Mouse (Mus musculus) left cerebral cortex, adult 18-20 months (tissue): ENCODE measurements at regions not wholly inside any gene's neighbourhood (a gene's known extent, or its start where the extent isn't known, plus 50 kb on each side); places are given as distances from the start of the nearest gene placed in this dataset.

ENCODE experiments used
- DNase-seq, 2 experiments: peaks; one replicate each; pipeline ENCODE4 v3.0.0; 2021 to 2022; ENCODE audit warnings: low spot score in 2 of 2, mixed read lengths in 1 of 2

GRCm38 (mm10) chr7:89088141-89088540, 315.9 kb downstream of the Tmem135 start:
- DNase-seq: no peak

GRCm38 (mm10) chr7:89086348-89086747, 317.7 kb downstream of the Tmem135 start:
- peak; percentile 6 to 13 for DNase-seq

GRCm38 (mm10) chr7:89073939-89074690, 329.9 kb downstream of the Tmem135 start:
- DNase-seq: no peak

GRCm38 (mm10) chr7:89070030-89070429, 334.0 kb downstream of the Tmem135 start:
- DNase-seq: no peak

GRCm38 (mm10) chr7:89064462-89064861, 339.6 kb downstream of the Tmem135 start:
- DNase-seq: no peak

- DNase-seq: no peak
These were observed 340.4 kb downstream of the Tmem135 start for GRCm38 (mm10) chr7:89063630-89064029.

- DNase-seq: no peak
These were observed 349.5 kb downstream of the Tmem135 start for GRCm38 (mm10) chr7:89054494-89054893.

GRCm38 (mm10) chr7:89051240-89051639, 352.8 kb downstream of the Tmem135 start:
- peak; percentile 3 to 19 for DNase-seq

GRCm38 (mm10) chr7:89046405-89047217, 357.4 kb downstream of the Tmem135 start:
- DNase-seq: no peak

GRCm38 (mm10) chr7:89042977-89043376, 361.0 kb downstream of the Tmem135 start:
- DNase-seq: peak in 1 of 2 experiments; percentile 12

GRCm38 (mm10) chr7:89041287-89041686, 362.7 kb downstream of the Tmem135 start:
- no peak for DNase-seq

GRCm38 (mm10) chr7:89040139-89040538, 363.9 kb downstream of the Tmem135 start:
- DNase-seq: no peak

GRCm38 (mm10) chr7:89035138-89035996, 368.7 kb downstream of the Tmem135 start:
- DNase-seq: no peak

GRCm38 (mm10) chr7:89023230-89024030, 380.6 kb downstream of the Tmem135 start:
- DNase-seq: no peak

GRCm38 (mm10) chr7:88998815-88999392, 405.1 kb downstream of the Tmem135 start:
- no peak for DNase-seq

GRCm38 (mm10) chr7:88997815-88998477, 406.1 kb downstream of the Tmem135 start:
- no peak for DNase-seq

- DNase-seq: no peak
These were observed 429.6 kb downstream of the Tmem135 start for GRCm38 (mm10) chr7:88974436-88974835.

- DNase-seq: no peak
These were observed 443.2 kb downstream of the Tmem135 start for GRCm38 (mm10) chr7:88960841-88961240.

GRCm38 (mm10) chr7:88960190-88960589, 443.8 kb downstream of the Tmem135 start:
- no peak for DNase-seq
